Mouse (Mus musculus): ENCODE data around the gene Cyp2d9.
"Not testable (repeated sequence)": the region's sequence is repeated elsewhere in the genome, so short reads cannot be mapped to it uniquely, and the experiment has no call there.

Gene Cyp2d9

DNA sequence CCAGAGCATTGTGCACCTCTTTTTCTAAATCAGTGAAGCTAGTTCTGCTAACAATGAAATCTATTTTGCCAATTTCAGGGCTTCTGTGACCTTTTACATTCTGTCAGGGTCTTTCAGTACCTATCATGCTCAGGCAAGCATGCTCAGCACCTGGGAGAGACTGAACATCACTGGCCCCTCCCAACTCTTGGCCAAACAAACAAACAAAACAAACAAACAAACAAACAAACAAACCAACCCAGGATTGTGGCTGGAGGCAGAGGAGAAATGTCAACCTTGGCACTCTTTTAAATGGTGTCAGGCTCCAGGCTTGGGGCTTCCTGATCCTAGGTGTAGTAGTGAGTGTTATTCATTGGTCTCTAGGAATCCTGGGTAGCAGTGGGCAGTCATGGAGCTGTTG lies at the start of gene Cyp2d9:
TSS of gene Cyp2d9 (plus strand) at position 301 of the 400 bp plus-strand sequence.
- DNase-seq (ENCODE audit: low read depth, low spot score): no peak

DNA sequence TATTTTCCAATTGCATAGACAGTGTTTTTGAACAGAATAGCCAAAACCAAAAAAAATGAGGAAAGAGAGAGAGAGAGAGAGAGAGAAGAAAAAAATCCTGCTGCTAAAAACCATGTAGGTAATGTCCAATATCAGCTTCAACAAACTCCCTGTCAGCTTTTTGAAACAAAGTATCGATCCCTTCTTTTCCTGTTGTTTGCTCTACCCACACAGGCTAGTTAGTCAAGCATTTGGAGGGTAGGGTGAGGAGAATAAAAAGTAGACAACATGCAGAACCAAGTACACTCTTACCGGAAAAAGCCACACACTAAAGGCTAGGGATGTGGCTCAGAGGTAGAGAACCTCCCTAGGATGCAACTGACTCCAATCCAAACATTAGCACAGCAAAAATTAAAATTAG lies 47.5 kb upstream of the Cyp2d9 start:
- no peak for DNase-seq (ENCODE audit: low read depth, low spot score)

DNA sequence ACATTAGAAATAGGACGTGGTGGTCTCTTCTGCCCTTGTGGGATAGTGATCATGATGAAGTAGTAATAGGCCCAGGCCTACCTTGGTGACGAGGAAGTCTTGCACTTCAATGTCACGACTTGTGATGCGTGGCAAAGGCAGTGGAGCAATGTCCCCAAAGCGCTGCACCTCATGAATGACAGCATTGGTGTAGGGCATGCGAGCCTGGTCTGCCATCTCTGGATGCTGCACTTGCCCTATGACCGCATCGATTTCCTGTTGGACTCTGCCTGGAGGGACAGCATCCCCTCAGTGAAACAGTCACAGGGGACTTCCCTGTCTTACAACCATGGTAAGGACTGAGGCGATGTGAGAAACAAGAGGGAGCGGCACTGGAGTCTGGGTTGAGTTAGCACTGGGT lies 43.3 kb upstream of the Cyp2d9 start:
- not testable (repeated sequence) for DNase-seq (ENCODE audit: low read depth, low spot score)

- not testable (repeated sequence) for DNase-seq (ENCODE audit: low read depth, low spot score)
Measured at GRCm38 (mm10) chr15:82393922-82394321, 39.3 kb upstream of the Cyp2d9 start, which contains the start of gene Cyp2d11. Cyp2d11 (minus strand) TSS chr15:82394022.

DNA sequence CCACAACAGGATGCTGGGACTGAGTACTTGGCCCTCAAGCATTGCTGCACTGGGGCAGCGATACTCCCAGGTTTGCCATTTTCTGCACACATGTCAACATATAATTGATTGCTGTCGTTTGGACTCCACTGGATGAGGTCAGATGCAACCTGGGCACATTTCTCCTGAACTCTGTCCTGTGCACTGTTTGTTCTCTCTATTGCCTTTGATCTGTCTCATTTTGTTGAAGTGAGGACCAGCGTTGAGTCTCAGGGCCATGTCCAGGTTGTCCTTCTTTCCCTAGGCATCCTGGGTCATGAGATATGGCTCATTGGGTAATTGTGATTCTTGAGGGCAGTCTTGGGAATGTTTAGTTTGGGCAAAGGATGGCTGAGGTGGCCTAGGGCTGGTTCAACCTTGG lies 37.3 kb upstream of the Cyp2d9 start:
- DNase-seq (ENCODE audit: low read depth, low spot score): not testable (repeated sequence)

- DNase-seq (ENCODE audit: low read depth, low spot score): no peak
Measured at GRCm38 (mm10) chr15:82401516-82401915, 31.7 kb upstream of the Cyp2d9 start.

DNA sequence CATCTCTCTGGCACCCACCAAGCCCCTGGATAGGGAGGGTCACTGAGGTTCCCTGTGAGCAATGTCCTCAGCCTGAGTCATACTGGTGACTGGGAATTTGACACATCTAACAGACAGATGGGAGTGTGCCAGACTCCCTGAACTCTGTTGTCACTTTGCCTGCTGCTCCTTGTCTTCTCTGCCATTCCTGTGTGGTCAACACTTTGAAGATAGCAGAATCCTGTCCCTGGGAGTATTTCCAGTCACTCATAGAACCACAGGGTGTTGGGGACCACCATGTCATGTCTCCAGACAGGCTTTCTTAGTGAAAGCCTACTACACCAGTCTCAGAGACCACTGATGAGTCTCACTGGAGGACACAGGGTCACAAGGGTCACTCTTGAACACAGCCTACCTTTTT lies 31.1 kb upstream of the Cyp2d9 start:
- DNase-seq (ENCODE audit: low read depth, low spot score): no peak

- no peak for DNase-seq (ENCODE audit: low read depth, low spot score)
Measured at GRCm38 (mm10) chr15:82402741-82403140, 30.5 kb upstream of the Cyp2d9 start.

DNA sequence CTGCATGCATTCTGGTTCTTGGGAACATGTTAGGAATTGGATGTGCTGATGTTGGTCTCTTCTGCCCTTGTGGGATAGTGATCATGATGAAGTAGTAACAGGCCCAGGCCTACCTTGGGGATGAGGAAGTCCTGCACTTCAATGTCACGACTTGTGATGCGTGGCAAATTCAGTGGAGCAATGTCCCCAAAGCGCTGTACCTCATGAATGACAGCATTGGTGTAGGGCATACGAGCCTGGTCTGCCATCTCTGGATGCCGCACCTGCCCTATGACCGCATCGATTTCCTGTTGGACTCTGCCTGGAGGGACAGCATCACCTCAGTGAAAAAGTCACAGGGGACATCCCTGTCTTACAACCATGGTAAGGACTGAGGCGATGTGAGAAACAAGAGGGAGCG lies 29.6 kb upstream of the Cyp2d9 start:
- DNase-seq (ENCODE audit: low read depth, low spot score): no peak

DNA sequence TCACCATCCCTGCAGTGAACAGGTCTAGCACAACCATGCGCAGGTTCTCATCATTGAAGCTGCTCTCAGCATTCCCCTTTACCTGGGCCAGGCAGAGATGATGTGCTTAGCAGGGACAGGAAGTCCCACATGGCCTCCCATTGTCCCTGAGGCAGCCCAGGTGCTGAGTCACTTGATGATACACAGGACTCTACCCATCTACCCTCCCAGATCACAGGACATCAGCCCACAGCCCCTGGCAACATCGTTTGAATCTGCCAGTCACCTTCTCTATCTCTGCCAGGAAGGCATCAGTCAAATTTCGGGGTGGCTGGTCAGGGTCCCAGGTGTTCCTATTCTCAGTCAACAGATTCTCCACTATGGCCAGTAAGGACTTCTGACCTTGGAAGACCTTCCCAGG lies 29.1 kb upstream of the Cyp2d9 start:
- DNase-seq (ENCODE audit: low read depth, low spot score): no peak

- DNase-seq (ENCODE audit: low read depth, low spot score): no peak
Measured at GRCm38 (mm10) chr15:82406981-82407380, 26.3 kb upstream of the Cyp2d9 start, which contains the start of gene Cyp2d10. Cyp2d10 (minus strand) TSS chr15:82407195.

DNA sequence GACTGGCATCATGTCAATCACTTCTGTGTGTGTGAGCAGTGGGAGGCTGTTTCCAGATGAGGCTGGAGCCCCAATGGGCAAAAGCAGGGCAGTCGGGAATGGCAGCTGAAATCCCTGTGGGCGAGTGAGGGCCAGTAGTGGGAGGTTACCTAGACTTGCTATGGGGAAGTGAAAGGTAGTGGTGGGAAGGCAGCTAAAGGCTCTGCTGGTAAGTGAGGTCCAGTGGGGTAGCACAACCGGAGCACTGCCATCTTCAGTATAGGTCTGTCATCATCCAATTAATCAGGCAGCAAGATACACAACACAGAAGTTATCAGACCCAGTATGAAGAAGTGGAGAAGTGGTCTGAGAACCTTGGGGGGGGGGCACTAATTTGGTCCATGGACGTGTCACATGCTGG lies 25.7 kb upstream of the Cyp2d9 start:
- no peak for DNase-seq (ENCODE audit: low read depth, low spot score)

DNA sequence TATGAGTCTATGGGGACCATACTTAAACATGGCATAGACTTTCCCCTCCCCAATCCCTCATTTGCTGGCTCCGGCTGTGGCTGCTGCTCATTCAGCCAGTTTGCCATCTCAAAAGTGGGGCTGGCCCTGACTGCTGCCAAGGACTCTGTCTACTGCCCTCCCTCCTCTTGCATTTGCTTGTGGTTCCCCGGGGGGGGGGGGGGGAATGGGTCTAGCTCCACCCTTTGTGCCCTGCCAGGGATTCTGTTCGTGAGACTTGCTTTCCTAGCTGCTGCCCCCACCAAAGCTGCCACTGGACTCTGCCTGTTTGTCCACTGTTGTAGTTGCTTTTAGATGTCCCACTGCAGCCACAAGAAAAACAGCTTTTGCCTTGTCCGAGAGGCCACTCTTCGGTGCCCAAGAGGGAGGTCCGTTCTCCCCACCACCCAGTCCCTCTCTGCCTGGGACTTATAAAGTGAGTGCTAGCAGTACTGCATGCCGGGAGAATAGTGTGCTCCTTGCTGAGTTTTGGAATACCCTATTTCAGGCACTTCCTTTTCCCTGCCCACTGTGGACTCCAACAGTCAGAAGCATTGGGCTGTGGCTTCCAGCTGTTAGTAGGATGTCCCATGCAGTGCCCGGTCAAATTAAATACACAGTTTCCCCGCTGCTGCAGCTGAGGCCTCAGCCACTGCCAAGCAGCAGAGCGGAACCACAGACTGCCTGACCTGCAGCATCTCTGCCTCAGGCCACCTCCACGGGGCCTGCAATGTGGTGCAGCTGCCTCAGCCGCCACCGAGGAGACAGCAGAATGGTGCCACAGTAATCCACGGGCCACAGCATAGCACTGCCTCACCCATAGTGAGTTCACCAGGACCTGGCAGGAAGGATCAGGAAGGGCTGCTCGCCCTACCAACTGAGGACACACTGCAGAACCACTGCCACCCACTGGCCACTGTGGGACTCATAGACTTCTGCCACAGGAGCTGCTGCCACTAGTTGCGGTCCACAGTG lies 16.1 kb upstream of the Cyp2d9 start:
- no peak for DNase-seq (ENCODE audit: low read depth, low spot score)

GRCm38 (mm10) chr15:82418616-82419015 lies 14.6 kb upstream of the Cyp2d9 start:
- DNase-seq (ENCODE audit: low read depth, low spot score): no peak

GRCm38 (mm10) chr15:82422935-82423334 lies 10.3 kb upstream of the Cyp2d9 start:
- no peak for DNase-seq (ENCODE audit: low read depth, low spot score)

DNA sequence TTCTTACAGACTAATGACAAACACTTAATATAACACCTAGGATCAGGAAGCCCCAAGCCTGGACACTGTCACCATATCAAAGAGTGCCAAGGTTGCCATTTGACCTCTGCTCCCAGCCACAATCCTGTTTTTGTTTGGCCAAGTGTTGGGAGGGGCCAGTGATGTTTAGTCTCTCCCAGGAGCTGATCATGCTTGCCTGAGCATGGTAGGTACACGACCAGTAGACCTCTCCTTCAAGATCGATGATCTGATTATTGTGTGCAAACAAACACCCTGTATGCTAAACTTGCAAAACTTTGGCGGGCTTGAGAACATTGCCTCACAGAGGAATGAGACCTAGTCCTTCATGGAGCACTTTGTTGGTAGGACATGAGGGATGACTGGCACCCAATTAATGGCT lies 9.8 kb upstream of the Cyp2d9 start:
- DNase-seq (ENCODE audit: low read depth, low spot score): no peak

DNA sequence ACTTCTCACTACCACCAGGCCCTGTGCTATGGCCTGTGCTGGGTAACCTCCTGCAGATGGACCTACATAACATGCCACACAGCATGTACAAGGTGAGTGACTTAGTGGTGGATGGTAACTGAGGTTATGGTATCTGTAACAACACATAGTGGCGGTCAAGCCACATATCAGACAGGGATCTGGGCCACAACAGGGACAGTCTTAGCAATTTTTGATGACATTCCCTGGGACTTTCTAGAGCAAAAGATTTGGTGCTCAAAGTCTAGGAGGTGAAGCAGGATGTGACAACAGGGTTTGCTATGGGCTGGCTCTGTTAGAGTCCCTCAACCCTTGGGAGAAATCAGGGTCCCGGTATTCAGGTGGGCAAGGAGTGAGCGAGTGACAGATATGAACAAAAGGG lies 384 bp downstream of the Cyp2d9 start:
- DNase-seq (ENCODE audit: low read depth, low spot score): no peak

GRCm38 (mm10) chr15:82434541-82434940 lies 1.3 kb downstream of the Cyp2d9 start:
- DNase-seq (ENCODE audit: low read depth, low spot score): no peak

DNA sequence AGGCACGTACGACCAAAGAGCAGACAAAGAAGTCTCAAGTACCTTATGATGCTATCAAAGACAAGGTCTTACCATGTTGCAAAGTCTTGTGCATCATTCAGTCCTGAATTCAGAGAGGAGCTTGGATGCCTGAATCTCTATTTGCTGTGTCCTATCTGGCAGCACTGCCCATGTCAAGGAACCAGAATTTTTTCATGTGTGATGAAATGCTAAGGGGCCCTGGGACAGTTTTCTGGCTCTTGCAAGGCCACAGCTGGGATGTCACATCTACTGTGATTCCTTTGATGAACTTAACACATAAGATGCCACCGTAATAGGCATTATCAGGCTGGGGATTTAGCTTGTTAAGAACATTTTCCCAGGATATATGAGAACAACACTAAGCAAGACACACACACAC lies 1.8 kb downstream of the Cyp2d9 start:
- DNase-seq (ENCODE audit: low read depth, low spot score): no peak

DNA sequence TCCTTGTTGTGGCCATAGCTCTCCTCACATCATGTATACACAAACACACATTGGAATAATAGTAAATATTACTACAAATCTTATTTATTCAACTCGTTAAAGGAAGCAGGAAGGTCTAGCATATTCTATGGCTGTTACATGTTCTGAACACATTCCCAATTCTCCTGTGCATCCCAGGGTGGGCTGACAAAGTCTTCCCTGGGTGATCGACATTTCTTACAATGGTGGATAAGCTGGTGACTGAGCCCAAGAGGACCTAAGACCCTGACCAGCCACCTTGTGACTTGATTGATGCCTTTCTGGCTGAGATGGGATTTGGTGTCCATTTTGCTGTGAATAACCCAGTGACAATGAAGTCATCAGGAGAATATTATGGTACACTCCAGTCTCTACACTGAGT lies 2.4 kb downstream of the Cyp2d9 start:
- DNase-seq (ENCODE audit: low read depth, low spot score): no peak

- no peak for DNase-seq (ENCODE audit: low read depth, low spot score)
Measured at GRCm38 (mm10) chr15:82437975-82438617, 4.9 kb downstream of the Cyp2d9 start.

GRCm38 (mm10) chr15:82443658-82444057 lies 10.4 kb downstream of the Cyp2d9 start:
- no peak for DNase-seq (ENCODE audit: low read depth, low spot score)

- DNase-seq (ENCODE audit: low read depth, low spot score): no peak
Measured at GRCm38 (mm10) chr15:82445196-82445595, 12.0 kb downstream of the Cyp2d9 start.
